Mouse (Mus musculus) embryonic facial prominence, embryonic 13.5 days (tissue): ENCODE measurements around the gene Tnfrsf1a. TPM values are rescaled to one million over a fixed set of nuclear protein-coding genes. Genes with fewer than 3 reads are reported as not detected.

Source experiments
- ATAC-seq: fragments of 200-750 bp; cut with Nextera tagmentation; 2 replicates; pipeline ENCODE4 v1.8.0; 2017; ENCODE audit warnings: low read depth; ENCODE audit not compliant: insufficient number of reproducible peaks, insufficient read depth, low FRiP score, low TSS enrichment
- H3K27ac ChIP-seq: fragments of 300-500 bp; sonication (generic); 2 replicates; pipeline ENCODE4 v1.5.1; 2015; ENCODE audit warnings: moderate library complexity, mild to moderate bottlenecking, inconsistent platforms
- H3K27me3 ChIP-seq: fragments of 300-500 bp; sonication (generic); 2 replicates; pipeline ENCODE4 v1.6.1; 2015; ENCODE audit warnings: mild to moderate bottlenecking, inconsistent platforms
- H3K36me3 ChIP-seq: fragments of 300-500 bp; sonication (generic); 2 replicates; pipeline ENCODE4 v1.6.1; 2015; ENCODE audit warnings: mild to moderate bottlenecking, inconsistent platforms
- H3K4me1 ChIP-seq: fragments of 300-500 bp; sonication (generic); 2 replicates; pipeline ENCODE4 v1.6.1; 2015; ENCODE audit warnings: inconsistent platforms
- H3K4me2 ChIP-seq: fragments of 300-500 bp; sonication (generic); 2 replicates; pipeline ENCODE4 v1.6.1; 2015; ENCODE audit warnings: moderate library complexity, mild to moderate bottlenecking, inconsistent platforms
- H3K4me3 ChIP-seq: fragments of 300-500 bp; sonication (generic); 2 replicates; pipeline ENCODE4 v1.5.1; 2015; ENCODE audit warnings: mild to moderate bottlenecking, inconsistent platforms
- H3K9ac ChIP-seq: fragments of 300-500 bp; sonication (generic); 2 replicates; pipeline ENCODE4 v1.6.1; 2015; ENCODE audit warnings: mild to moderate bottlenecking, inconsistent platforms
- H3K9me3 ChIP-seq: fragments of 300-500 bp; sonication (generic); 2 replicates; pipeline ENCODE4 v1.6.1; 2016; ENCODE audit warnings: inconsistent platforms
- whole genome bisulfite sequencing: fragments of 180-500 bp; shearing (Covaris S2); methylation state at CpG from one replicate; pipeline ENCODE4 v1.1.7; 2015; ENCODE audit warnings: mixed read lengths; 5-methylcytosine and 5-hydroxymethylcytosine counted together
- polyA plus RNA-seq: library from polyadenylated mRNA; unstranded; fragments of >200 nt; fragmentation: Nextera tagmentation; extraction: Ambion mirVana; gene quantifications from 2 replicates; pipeline ENCODE4 v1.2.1, GENCODE M21; 2015

The Tnfrsf1a gene
- polyA plus RNA-seq, 1 experiment from 2014 or later: 67.9 TPM

DNA sequence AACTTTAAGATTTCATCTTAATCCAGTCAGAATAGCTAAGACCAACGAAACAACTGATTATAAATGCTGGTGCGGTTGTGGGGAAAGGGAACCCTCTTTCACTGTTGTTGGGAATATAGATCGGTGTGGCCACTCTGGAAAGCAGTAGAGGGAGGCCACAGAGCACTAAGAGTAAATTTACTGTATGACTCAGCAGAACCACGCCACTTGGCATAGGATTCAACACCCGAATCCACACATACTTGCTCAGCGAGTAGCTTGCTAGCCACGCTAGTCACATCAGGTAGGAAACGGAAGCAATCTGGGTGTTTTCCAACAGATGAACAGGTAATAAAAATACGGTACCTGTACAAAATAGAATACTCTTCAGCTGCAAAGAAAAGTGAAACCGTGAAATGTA, 58.5 kb downstream of the Tnfrsf1a start:
- no peak overlapping the region for H3K27ac ChIP-seq
- H3K4me2 ChIP-seq: no peak overlapping the region
- ATAC-seq: no peak
- H3K9ac ChIP-seq: no peak overlapping the region
- no peak overlapping the region for H3K4me3 ChIP-seq
- no peaks in the 10 kb centered on the region for H3K9me3 ChIP-seq
- no peaks in the 10 kb centered on the region for H3K36me3 ChIP-seq
- no peaks in the 10 kb centered on the region for H3K27me3 ChIP-seq
- WGBS: 93% methylated on average over 10 of the region's 10 CpGs
- H3K4me1 ChIP-seq: peaks cover 6% of the 10 kb centered on the region; the same call in 1 of the 2 replicates

DNA sequence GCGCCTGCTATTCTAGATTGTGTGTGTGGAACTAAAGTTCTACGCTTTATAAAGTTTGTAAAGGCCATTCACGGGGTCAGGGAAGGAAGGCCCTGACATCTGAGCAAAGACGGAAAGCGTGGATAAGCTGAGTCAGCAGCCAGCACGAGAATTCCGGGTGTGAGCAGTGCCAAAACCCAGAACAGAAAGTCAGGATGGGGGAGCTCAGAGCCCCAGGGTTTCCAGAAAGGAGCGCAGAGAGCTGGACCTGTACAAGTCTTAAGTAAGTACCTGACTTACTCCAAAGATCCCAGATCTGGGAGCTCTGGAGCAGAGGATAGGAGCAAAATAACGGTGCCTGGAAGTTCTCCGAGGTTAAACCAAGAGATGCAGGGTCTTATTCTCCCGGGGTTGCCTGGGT, 61.4 kb downstream of the Tnfrsf1a start:
- H3K9me3 ChIP-seq: no peaks in the 10 kb centered on the region
- H3K4me2 ChIP-seq: no peak overlapping the region
- H3K27me3 ChIP-seq: no peaks in the 10 kb centered on the region
- H3K27ac ChIP-seq: no peak overlapping the region
- H3K9ac ChIP-seq: no peak overlapping the region
- H3K4me1 ChIP-seq: peaks cover 6% of the 10 kb centered on the region; the same call in 1 of the 2 replicates
- no peaks in the 10 kb centered on the region for H3K36me3 ChIP-seq
- WGBS: 70% methylated on average over 11 of the region's 11 CpGs
- no peak overlapping the region for H3K4me3 ChIP-seq
- no peak for ATAC-seq

DNA sequence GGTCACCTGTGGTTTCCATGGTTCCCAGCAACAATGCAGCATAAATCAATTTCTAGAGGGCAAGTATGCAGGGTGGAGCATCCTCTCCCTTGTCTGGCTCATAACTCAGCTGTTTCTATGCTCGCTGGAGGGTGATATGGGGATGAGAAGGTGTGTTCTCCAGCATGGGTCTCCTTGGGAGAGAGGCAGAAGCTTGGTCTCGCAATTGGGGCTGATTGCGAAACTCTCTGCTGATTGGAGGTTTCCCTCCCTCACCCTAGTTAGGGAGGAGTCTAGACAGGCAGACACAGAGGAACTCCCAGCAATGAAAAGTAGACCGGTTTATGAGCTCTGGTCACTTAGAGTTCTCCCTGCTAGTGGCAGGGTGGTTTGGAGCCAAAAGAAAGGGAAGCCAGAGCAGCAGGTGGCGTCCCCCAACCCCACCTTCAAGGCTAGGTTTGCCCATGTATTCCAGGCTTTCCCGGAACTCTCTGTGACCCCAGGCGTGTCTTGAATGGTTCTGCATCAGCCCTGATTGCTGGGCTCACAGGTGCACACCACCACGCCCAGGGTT, 61.9 kb downstream of the Tnfrsf1a start:
- no peak overlapping the region for H3K4me2 ChIP-seq
- H3K36me3 ChIP-seq: no peaks in the 10 kb centered on the region
- 60% methylated on average over 8 of the region's 8 CpGs for WGBS
- no peak for ATAC-seq
- H3K9me3 ChIP-seq: no peaks in the 10 kb centered on the region
- no peak overlapping the region for H3K4me3 ChIP-seq
- peaks cover 6% of the 10 kb centered on the region; the same call in 1 of the 2 replicates for H3K4me1 ChIP-seq
- no peaks in the 10 kb centered on the region for H3K27me3 ChIP-seq
- H3K27ac ChIP-seq: no peak overlapping the region
- H3K9ac ChIP-seq: no peak overlapping the region

DNA sequence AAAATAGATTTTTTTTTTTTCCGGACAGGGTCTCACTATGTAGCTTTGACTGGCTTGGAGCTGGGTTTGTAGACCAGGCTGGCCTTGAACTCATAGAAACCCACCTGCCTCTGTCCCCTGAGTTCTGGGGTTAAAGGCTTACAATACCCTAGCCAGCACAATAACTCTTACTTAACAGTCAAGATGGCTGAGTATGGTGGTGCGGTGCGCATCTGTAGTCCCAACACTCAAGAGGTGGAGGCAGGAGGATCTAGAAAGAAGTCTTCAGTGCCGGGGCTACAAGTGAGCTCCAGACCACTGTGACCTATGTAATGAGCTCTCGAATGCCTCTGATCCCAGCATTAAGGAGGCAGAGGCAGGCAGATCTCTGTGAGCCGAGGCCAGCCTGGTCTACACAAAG, 62.5 kb downstream of the Tnfrsf1a start:
- no peaks in the 10 kb centered on the region for H3K9me3 ChIP-seq
- H3K4me3 ChIP-seq: no peak overlapping the region
- H3K4me1 ChIP-seq: peaks cover 6% of the 10 kb centered on the region; the same call in 1 of the 2 replicates
- no peaks in the 10 kb centered on the region for H3K27me3 ChIP-seq
- no peak overlapping the region for H3K9ac ChIP-seq
- WGBS: 93% methylated on average over 6 of the region's 6 CpGs
- H3K4me2 ChIP-seq: no peak overlapping the region
- H3K36me3 ChIP-seq: no peaks in the 10 kb centered on the region
- no peak for ATAC-seq
- no peak overlapping the region for H3K27ac ChIP-seq

Other genes starting within 250 kb of the Tnfrsf1a start
- 62.5 and 69.3 TPM in 2 replicates for gene Nop2, start 217.5 kb upstream of the Tnfrsf1a start, polyA plus RNA-seq
- 15.5 and 17.6 TPM in 2 replicates for gene Iffo1, start 204.1 kb upstream of the Tnfrsf1a start, polyA plus RNA-seq
- gene Gapdh, start 182.9 kb upstream of the Tnfrsf1a start, polyA plus RNA-seq: 1,482 and 1,867 TPM in 2 replicates
- gene Ncapd2, start 157.7 kb upstream of the Tnfrsf1a start, polyA plus RNA-seq: 150 and 163 TPM in 2 replicates
- 216 and 218 TPM in 2 replicates for gene Mrpl51, start 157.6 kb upstream of the Tnfrsf1a start, polyA plus RNA-seq
- 4.3 and 4.4 TPM in 2 replicates for gene Vamp1, start 133.8 kb upstream of the Tnfrsf1a start, polyA plus RNA-seq
- gene Tapbpl, start 117.5 kb upstream of the Tnfrsf1a start, polyA plus RNA-seq: 2.8 and 3.5 TPM in 2 replicates
- 1.7 and 2.8 TPM in 2 replicates for gene Cd27, start 112.4 kb upstream of the Tnfrsf1a start, polyA plus RNA-seq
- 0.17 and 0.22 TPM in 2 replicates for gene Tuba3a, start 63.3 kb upstream of the Tnfrsf1a start, polyA plus RNA-seq
- gene Ltbr, start 35.5 kb upstream of the Tnfrsf1a start, polyA plus RNA-seq: 33.1 TPM in 2 replicates
- gene Scnn1a, start 28.7 kb upstream of the Tnfrsf1a start, polyA plus RNA-seq: 1.3 and 1.5 TPM in 2 replicates
- gene Plekhg6, start 31.4 kb downstream of the Tnfrsf1a start, polyA plus RNA-seq: 1.1 and 1.3 TPM in 2 replicates
- 160 and 189 TPM in 2 replicates for gene Cd9, start 145.4 kb downstream of the Tnfrsf1a start, polyA plus RNA-seq
- 5.0 and 5.4 TPM in 2 replicates for gene Vwf, start 197.4 kb downstream of the Tnfrsf1a start, polyA plus RNA-seq